Mouse (Mus musculus): ENCODE results near the gene Ephb1. TPM values are rescaled to one million over a fixed set of nuclear protein-coding genes. Genes with fewer than 3 reads are reported as not detected.

The Ephb1 gene
- polyA plus RNA-seq, 1 experiment from 2014 or later: 0.66 TPM

- no peak for ATAC-seq (ENCODE audit: insufficient number of reproducible peaks, low FRiP score)
- Histone ChIP-seq H3K4me3 (no peak overlapping the region), H3K9me3 (replicated peaks) (no peaks in the 10 kb centered on the region), H3K27me3 (replicated peaks) (peaks cover 98% of the 10 kb centered on the region), H3K27ac (ENCODE audit: poor library complexity, severe bottlenecking) (no peak overlapping the region), H3K4me1 (replicated peaks) (peaks cover 24% of the 10 kb centered on the region), H3K9ac (no peak overlapping the region), H3K4me2 (no peak overlapping the region), H3K36me3 (no peaks in the 10 kb centered on the region)
- WGBS: 11% methylated on average over 10 of the region's 10 CpGs
Observed at GRCm38 (mm10) chr9:102351721-102352120, 2.8 kb downstream of the Ephb1 start.

- Histone ChIP-seq H3K9me3 (replicated peaks) (no peaks in the 10 kb centered on the region), H3K9ac (no peak overlapping the region), H3K36me3 (no peaks in the 10 kb centered on the region), H3K4me1 (replicated peaks) (peaks cover 20% of the 10 kb centered on the region), H3K27me3 (replicated peaks) (peaks cover 98% of the 10 kb centered on the region), H3K27ac (ENCODE audit: poor library complexity, severe bottlenecking) (no peak overlapping the region), H3K4me2 (no peak overlapping the region), H3K4me3 (no peak overlapping the region)
- no peak for ATAC-seq (ENCODE audit: insufficient number of reproducible peaks, low FRiP score)
- WGBS: 30% methylated on average over 5 of the region's 5 CpGs
Observed at GRCm38 (mm10) chr9:102351221-102351620, 3.3 kb downstream of the Ephb1 start.

GRCm38 (mm10) chr9:102350696-102351095 lies 3.8 kb downstream of the Ephb1 start:
- Histone ChIP-seq H3K9ac (no peak overlapping the region), H3K9me3 (replicated peaks) (no peaks in the 10 kb centered on the region), H3K4me1 (replicated peaks) (peaks cover 20% of the 10 kb centered on the region), H3K4me2 (no peak overlapping the region), H3K27me3 (replicated peaks) (peaks cover 97% of the 10 kb centered on the region), H3K36me3 (no peaks in the 10 kb centered on the region), H3K4me3 (no peak overlapping the region), H3K27ac (ENCODE audit: poor library complexity, severe bottlenecking) (no peak overlapping the region)
- WGBS: 68% methylated on average over 6 of the region's 6 CpGs
- ATAC-seq (ENCODE audit: insufficient number of reproducible peaks, low FRiP score): no peak

- Histone ChIP-seq H3K27ac (ENCODE audit: poor library complexity, severe bottlenecking) (no peak overlapping the region), H3K9ac (no peak overlapping the region), H3K9me3 (replicated peaks) (no peaks in the 10 kb centered on the region), H3K36me3 (no peaks in the 10 kb centered on the region), H3K4me3 (no peak overlapping the region), H3K4me2 (no peak overlapping the region), H3K4me1 (replicated peaks) (peaks cover 20% of the 10 kb centered on the region), H3K27me3 (replicated peaks) (peaks cover 97% of the 10 kb centered on the region)
- no peak for ATAC-seq (ENCODE audit: insufficient number of reproducible peaks, low FRiP score)
- 72% methylated on average over 6 of the region's 6 CpGs for WGBS
Observed at GRCm38 (mm10) chr9:102350076-102350475, 4.4 kb downstream of the Ephb1 start.

- Histone ChIP-seq H3K9ac (no peak overlapping the region), H3K27me3 (replicated peaks) (peaks cover 85% of the 10 kb centered on the region), H3K36me3 (no peaks in the 10 kb centered on the region), H3K27ac (ENCODE audit: poor library complexity, severe bottlenecking) (no peak overlapping the region), H3K4me1 (replicated peaks) (no peaks in the 10 kb centered on the region), H3K9me3 (replicated peaks) (no peaks in the 10 kb centered on the region), H3K4me3 (no peak overlapping the region), H3K4me2 (no peak overlapping the region)
- 62% methylated on average over 3 of the region's 3 CpGs for WGBS
- no peak for ATAC-seq (ENCODE audit: insufficient number of reproducible peaks, low FRiP score)
Observed at GRCm38 (mm10) chr9:102346801-102347200, 7.7 kb downstream of the Ephb1 start.

GRCm38 (mm10) chr9:102345474-102345873 lies 9.0 kb downstream of the Ephb1 start:
- Histone ChIP-seq H3K4me1 (replicated peaks) (no peaks in the 10 kb centered on the region), H3K27me3 (replicated peaks) (peaks cover 79% of the 10 kb centered on the region), H3K36me3 (no peaks in the 10 kb centered on the region), H3K9ac (no peak overlapping the region), H3K4me2 (no peak overlapping the region), H3K4me3 (no peak overlapping the region), H3K9me3 (replicated peaks) (no peaks in the 10 kb centered on the region), H3K27ac (ENCODE audit: poor library complexity, severe bottlenecking) (no peak overlapping the region)
- no peak for ATAC-seq (ENCODE audit: insufficient number of reproducible peaks, low FRiP score)
- 66% methylated on average over 6 of the region's 6 CpGs for WGBS

- H3K27me3 ChIP-seq (replicated peaks): peaks cover 75% of the 10 kb centered on the region
- H3K4me1 ChIP-seq (replicated peaks): no peaks in the 10 kb centered on the region
- H3K4me3 ChIP-seq: no peak overlapping the region
- H3K27ac ChIP-seq (ENCODE audit: poor library complexity, severe bottlenecking): no peak overlapping the region
- no peaks in the 10 kb centered on the region for H3K36me3 ChIP-seq
- H3K9ac ChIP-seq: no peak overlapping the region
- no peaks in the 10 kb centered on the region for H3K9me3 ChIP-seq (replicated peaks)
- H3K4me2 ChIP-seq: no peak overlapping the region
- WGBS: 72% methylated on average over 9 of the region's 9 CpGs
- ATAC-seq (ENCODE audit: insufficient number of reproducible peaks, low FRiP score): no peak
Observed at GRCm38 (mm10) chr9:102345047-102345446, 9.4 kb downstream of the Ephb1 start.

- no peak for ATAC-seq (ENCODE audit: insufficient number of reproducible peaks, low FRiP score)
- Histone ChIP-seq H3K9ac (no peak overlapping the region), H3K36me3 (no peaks in the 10 kb centered on the region), H3K4me3 (no peak overlapping the region), H3K4me2 (no peak overlapping the region), H3K9me3 (replicated peaks) (no peaks in the 10 kb centered on the region), H3K4me1 (replicated peaks) (no peaks in the 10 kb centered on the region), H3K27ac (ENCODE audit: poor library complexity, severe bottlenecking) (no peak overlapping the region), H3K27me3 (replicated peaks) (peaks cover 67% of the 10 kb centered on the region)
- WGBS: 71% methylated on average over 10 of the region's 10 CpGs
Observed at GRCm38 (mm10) chr9:102344086-102344930, 10.2 kb downstream of the Ephb1 start.

- H3K9me3 ChIP-seq (replicated peaks): no peaks in the 10 kb centered on the region
- H3K9ac ChIP-seq: no peak overlapping the region
- H3K36me3 ChIP-seq: no peaks in the 10 kb centered on the region
- 85% methylated on average over 9 of the region's 9 CpGs for WGBS
- no peak overlapping the region for H3K4me3 ChIP-seq
- no peaks in the 10 kb centered on the region for H3K4me1 ChIP-seq (replicated peaks)
- H3K27me3 ChIP-seq (replicated peaks): peaks cover 55% of the 10 kb centered on the region
- no peak overlapping the region for H3K27ac ChIP-seq (ENCODE audit: poor library complexity, severe bottlenecking)
- no peak for ATAC-seq (ENCODE audit: insufficient number of reproducible peaks, low FRiP score)
- no peak overlapping the region for H3K4me2 ChIP-seq
Observed at GRCm38 (mm10) chr9:102343061-102343460, 11.4 kb downstream of the Ephb1 start.

GRCm38 (mm10) chr9:102342026-102342425 lies 12.5 kb downstream of the Ephb1 start:
- H3K9me3 ChIP-seq (replicated peaks): no peaks in the 10 kb centered on the region
- ATAC-seq (ENCODE audit: insufficient number of reproducible peaks, low FRiP score): no peak
- H3K4me3 ChIP-seq: no peak overlapping the region
- no peak overlapping the region for H3K4me2 ChIP-seq
- H3K27me3 ChIP-seq (replicated peaks): peaks cover 45% of the 10 kb centered on the region
- WGBS: 47% methylated on average over 3 of the region's 3 CpGs
- H3K4me1 ChIP-seq (replicated peaks): no peaks in the 10 kb centered on the region
- no peaks in the 10 kb centered on the region for H3K36me3 ChIP-seq
- H3K27ac ChIP-seq (ENCODE audit: poor library complexity, severe bottlenecking): no peak overlapping the region
- no peak overlapping the region for H3K9ac ChIP-seq

GRCm38 (mm10) chr9:102340768-102341167 lies 13.7 kb downstream of the Ephb1 start:
- H3K4me3 ChIP-seq: no peak overlapping the region
- no peak for ATAC-seq (ENCODE audit: insufficient number of reproducible peaks, low FRiP score)
- no peak overlapping the region for H3K27ac ChIP-seq (ENCODE audit: poor library complexity, severe bottlenecking)
- no peak overlapping the region for H3K9ac ChIP-seq
- H3K27me3 ChIP-seq (replicated peaks): peaks cover 32% of the 10 kb centered on the region
- H3K4me2 ChIP-seq: no peak overlapping the region
- H3K36me3 ChIP-seq: no peaks in the 10 kb centered on the region
- no peaks in the 10 kb centered on the region for H3K4me1 ChIP-seq (replicated peaks)
- no peaks in the 10 kb centered on the region for H3K9me3 ChIP-seq (replicated peaks)
- WGBS: 86% methylated on average over 19 of the region's 19 CpGs
